Mouse (Mus musculus) intestine, postnatal 0 days (tissue): ENCODE data around the gene Samhd1. TPM values are rescaled to one million over a fixed set of nuclear protein-coding genes. Genes with fewer than 3 reads are reported as not detected.
"Not testable (repeated sequence)": the region's sequence is repeated elsewhere in the genome, so short reads cannot be mapped to it uniquely, and the experiment has no call there.

Experiments used
- ATAC-seq: fragments of 200-750 bp; cut with Nextera tagmentation; 2 replicates; pipeline ENCODE4 v1.8.0; 2017; ENCODE audit warnings: mild to moderate bottlenecking, moderate TSS enrichment, moderate library complexity
- H3K27ac ChIP-seq: fragments of 300-500 bp; sonication (generic); 2 replicates; pipeline ENCODE4 v1.5.1; 2014; ENCODE audit warnings: mild to moderate bottlenecking, low read depth, low read length, moderate library complexity
- H3K27me3 ChIP-seq: fragments of 300-500 bp; sonication (generic); replicated peaks from 2 replicates; pipeline ENCODE4 v1.6.1; 2014; ENCODE audit warnings: low read length, mixed read lengths; ENCODE audit not compliant: control insufficient read depth, insufficient read depth
- H3K36me3 ChIP-seq: fragments of 300-500 bp; sonication (generic); 2 replicates; pipeline ENCODE4 v1.6.1; 2014; ENCODE audit warnings: mild to moderate bottlenecking, moderate library complexity; ENCODE audit not compliant: control insufficient read depth, insufficient read depth
- H3K4me1 ChIP-seq: fragments of 300-500 bp; sonication (generic); replicated peaks from 2 replicates; pipeline ENCODE4 v1.6.1; 2014; ENCODE audit warnings: antibody characterized with exemption, low read length, mixed read lengths; ENCODE audit not compliant: control insufficient read depth, insufficient read depth
- H3K4me2 ChIP-seq: fragments of 300-500 bp; sonication (generic); replicated peaks from 2 replicates; pipeline ENCODE4 v1.6.1; 2014; ENCODE audit warnings: low read depth, mild to moderate bottlenecking, moderate library complexity
- H3K4me3 ChIP-seq: fragments of 300-500 bp; sonication (generic); 2 replicates; pipeline ENCODE4 v1.5.1; 2014; ENCODE audit warnings: low read depth, low read length
- H3K9ac ChIP-seq: fragments of 300-500 bp; sonication (generic); 2 replicates; pipeline ENCODE4 v1.6.1; 2014; ENCODE audit warnings: mild to moderate bottlenecking, low read depth, low read length
- H3K9me3 ChIP-seq: fragments of 300-500 bp; sonication (generic); 2 replicates; pipeline ENCODE4 v1.6.1; 2016; ENCODE audit warnings: mixed run types; ENCODE audit not compliant: control insufficient read depth
- CTCF ChIP-seq: sonication (generic); IDR thresholded peaks from 2 replicates; pipeline ENCODE4 v1.5.1; 2016; ENCODE audit warnings: low read depth, mild to moderate bottlenecking, control low read depth, antibody characterized with exemption, moderate library complexity
- WGBS: fragments of 180-500 bp; shearing (Covaris S2); extraction: QIAGEN DNeasy Blood & Tissue Kit; methylation state at CpG from one replicate; pipeline ENCODE4 v1.1.7; 2014; 5-methylcytosine and 5-hydroxymethylcytosine counted together
- polyA plus RNA-seq: library from polyadenylated mRNA; unstranded; fragments of >200 nt; fragmentation: Nextera tagmentation; extraction: Ambion mirVana; gene quantifications from 2 replicates; pipeline ENCODE4 v1.2.1, GENCODE M21; 2015

Gene Samhd1
- polyA plus RNA-seq, 1 experiment from 2014 or later, result 29.4 TPM

DNA sequence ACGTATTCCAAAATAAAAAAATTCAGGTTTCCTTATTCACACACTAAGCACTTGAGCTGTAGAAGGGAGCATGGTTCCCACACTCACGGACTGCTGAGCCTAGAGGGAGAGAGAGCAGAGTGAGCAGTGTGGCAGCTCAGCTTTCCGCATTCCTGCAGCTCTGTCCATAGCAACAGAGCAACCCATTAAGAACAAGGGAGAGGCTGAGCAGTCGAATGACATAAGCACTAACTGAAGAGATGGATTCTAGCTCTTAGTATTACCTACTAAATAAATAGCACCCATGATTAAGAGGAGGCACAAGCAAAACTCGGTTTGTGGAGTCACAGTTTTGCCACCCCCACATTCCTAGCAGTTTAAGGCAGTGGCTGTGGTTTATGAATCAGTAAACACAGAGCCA is 35.1 kb upstream of the Samhd1 start:
- 40% methylated on average over 5 of the region's 5 CpGs for WGBS
- no peak for TF ChIP-seq CTCF
- Histone ChIP-seq H3K9ac (no peak overlapping the region), H3K4me1 (no peaks in the 10 kb centered on the region), H3K9me3 (no peaks in the 10 kb centered on the region), H3K36me3 (peaks cover 40% of the 10 kb centered on the region), H3K27me3 (no peaks in the 10 kb centered on the region), H3K4me3 (no peak overlapping the region), H3K27ac (no peak overlapping the region), H3K4me2 (no peak overlapping the region)
- ATAC-seq, result no peak

GRCm38 (mm10) chr2:157166371-157167080 is 31.5 kb upstream of the Samhd1 start:
- H3K36me3 ChIP-seq, result peaks cover 34% of the 10 kb centered on the region

DNA sequence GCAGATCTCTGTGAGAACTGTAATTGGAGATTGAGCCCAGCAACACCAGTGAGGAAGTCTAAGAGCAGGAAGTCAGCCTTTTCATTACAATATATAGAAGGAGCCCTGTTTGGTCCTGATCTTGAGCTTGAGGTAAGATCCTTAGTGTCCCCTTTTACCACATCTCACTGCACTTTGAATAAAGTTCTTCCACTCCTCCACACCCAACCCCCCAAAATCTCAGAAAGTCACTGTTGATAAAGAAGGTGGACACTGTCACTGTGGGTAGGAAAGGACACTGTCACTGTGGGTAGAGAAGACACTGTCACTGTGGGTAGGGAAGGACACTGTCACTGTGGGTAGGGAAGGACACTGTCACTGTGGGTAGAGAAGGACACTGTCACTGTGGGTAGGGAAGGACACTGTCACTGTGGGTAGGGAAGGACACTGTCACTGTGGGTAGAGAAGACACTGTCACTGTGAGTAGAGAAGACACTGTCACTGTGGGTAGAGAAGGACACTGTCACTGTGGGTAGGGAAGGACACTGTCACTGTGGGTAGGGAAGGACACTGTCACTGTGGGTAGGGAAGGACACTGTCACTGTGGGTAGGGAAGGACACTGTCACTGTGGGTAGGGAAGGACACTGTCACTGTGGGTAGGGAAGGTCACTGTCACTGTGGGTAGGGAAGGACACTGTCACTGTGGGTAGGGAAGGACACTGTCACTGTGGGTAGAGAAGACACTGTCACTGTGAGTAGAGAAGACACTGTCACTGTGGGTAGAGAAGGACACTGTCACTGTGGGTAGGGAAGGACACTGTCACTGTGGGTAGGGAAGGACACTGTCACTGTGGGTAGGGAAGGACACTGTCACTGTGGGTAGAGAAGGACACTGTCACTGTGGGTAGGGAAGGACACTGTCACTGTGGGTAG is 30.5 kb upstream of the Samhd1 start:
- H3K27me3 ChIP-seq, H3K4me1 ChIP-seq, ATAC-seq, H3K9me3 ChIP-seq, H3K9ac ChIP-seq, H3K4me2 ChIP-seq, H3K4me3 ChIP-seq, H3K27ac ChIP-seq: not testable (repeated sequence)
- H3K36me3 ChIP-seq, result peaks cover 39% of the 10 kb centered on the region

More at GRCm38 (mm10) chr2:157166371-157167080, 31.5 kb upstream of the Samhd1 start:
- TF ChIP-seq CTCF, result no peak
- Histone ChIP-seq H3K4me3 (no peak overlapping the region), H3K27ac (no peak overlapping the region), H3K27me3 (no peaks in the 10 kb centered on the region), H3K4me2 (no peak overlapping the region), H3K9ac (no peak overlapping the region), H3K9me3 (no peaks in the 10 kb centered on the region), H3K4me1 (no peaks in the 10 kb centered on the region)
- ATAC-seq, result no peak
- 94% methylated on average over 12 of the region's 12 CpGs for WGBS

DNA sequence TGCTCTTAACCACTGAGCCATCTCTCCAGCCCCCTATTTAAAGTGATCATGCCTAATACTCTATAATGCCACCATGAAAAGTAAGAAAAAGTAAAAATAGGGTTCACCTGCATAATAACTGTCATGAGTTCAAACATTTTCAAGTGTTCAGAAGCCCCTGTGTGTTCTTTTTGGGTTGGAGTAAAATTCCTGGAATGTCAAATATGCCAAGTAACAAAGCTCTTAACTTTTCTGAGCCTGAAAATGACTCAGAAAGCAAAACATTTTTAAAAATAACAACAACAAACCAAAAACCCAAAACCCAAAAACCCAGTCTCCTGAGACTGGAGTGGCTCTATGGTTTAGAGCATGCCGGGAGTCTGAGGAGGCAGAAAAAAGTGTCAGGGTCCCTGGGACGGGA is 29.0 kb upstream of the Samhd1 start:
- no peak for TF ChIP-seq CTCF
- Histone ChIP-seq H3K27ac (no peak overlapping the region), H3K9ac (no peak overlapping the region)

DNA sequence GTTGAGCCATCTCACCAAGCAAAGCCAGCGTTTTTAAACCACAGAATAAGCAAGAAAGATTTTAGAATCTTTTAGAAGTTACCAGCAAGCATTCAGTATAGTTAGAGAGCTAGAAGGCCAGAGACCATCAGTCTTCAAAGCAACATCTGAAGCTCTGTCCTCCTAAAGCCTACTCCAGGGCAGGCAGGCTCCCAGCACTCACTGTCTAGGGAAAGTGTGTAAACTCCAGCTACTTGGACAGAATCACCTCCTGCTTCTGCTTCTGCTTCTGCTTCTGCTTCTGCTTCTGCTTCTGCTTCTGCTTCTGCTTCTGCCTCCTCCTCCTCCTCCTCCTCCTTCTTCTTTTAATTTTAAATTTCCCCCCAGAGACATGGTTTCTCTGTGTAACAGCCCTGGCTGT is 21.0 kb upstream of the Samhd1 start:
- no peak overlapping the region for H3K4me2 ChIP-seq
- no peak for ATAC-seq
- TF ChIP-seq CTCF, result no peak
- no peaks in the 10 kb centered on the region for H3K27me3 ChIP-seq
- no peak overlapping the region for H3K27ac ChIP-seq
- no peak overlapping the region for H3K9ac ChIP-seq
- no peak overlapping the region for H3K4me3 ChIP-seq
- 80% methylated on average over 1 of the region's 1 CpGs for WGBS
- no peaks in the 10 kb centered on the region for H3K4me1 ChIP-seq
- H3K9me3 ChIP-seq, result no peaks in the 10 kb centered on the region
- H3K36me3 ChIP-seq, result peaks cover 59% of the 10 kb centered on the region

More for the DNA sequence above, 29.0 kb upstream of the Samhd1 start:
- ATAC-seq, result no peak
- no peak overlapping the region for H3K4me3 ChIP-seq
- peaks cover 44% of the 10 kb centered on the region for H3K36me3 ChIP-seq
- 89% methylated on average over 2 of the region's 2 CpGs for WGBS
- H3K4me2 ChIP-seq, result no peak overlapping the region
- no peaks in the 10 kb centered on the region for H3K27me3 ChIP-seq
- no peaks in the 10 kb centered on the region for H3K9me3 ChIP-seq
- H3K4me1 ChIP-seq, result no peaks in the 10 kb centered on the region

- Histone ChIP-seq H3K4me2 (no peak overlapping the region), H3K27me3 (no peaks in the 10 kb centered on the region), H3K36me3 (peaks cover 58% of the 10 kb centered on the region), H3K27ac (no peak overlapping the region), H3K9ac (no peak overlapping the region), H3K4me3 (no peak overlapping the region), H3K4me1 (no peaks in the 10 kb centered on the region), H3K9me3 (no peaks in the 10 kb centered on the region)
- 85% methylated on average over 2 of the region's 2 CpGs for WGBS
- ATAC-seq, result no peak
- no peak for TF ChIP-seq CTCF
These were observed 18.2 kb upstream of the Samhd1 start for GRCm38 (mm10) chr2:157153235-157153634.
